Mouse (Mus musculus): Measurements from ENCODE around the gene Havcr2. TPM values are rescaled to one million over a fixed set of nuclear protein-coding genes. Genes with fewer than 3 reads are reported as not detected.
"Not testable (repeated sequence)": the region's sequence is repeated elsewhere in the genome, so short reads cannot be mapped to it uniquely, and the experiment has no call there.

The Havcr2 gene
- polyA plus RNA-seq, 1 experiment = 2.0 TPM

DNA sequence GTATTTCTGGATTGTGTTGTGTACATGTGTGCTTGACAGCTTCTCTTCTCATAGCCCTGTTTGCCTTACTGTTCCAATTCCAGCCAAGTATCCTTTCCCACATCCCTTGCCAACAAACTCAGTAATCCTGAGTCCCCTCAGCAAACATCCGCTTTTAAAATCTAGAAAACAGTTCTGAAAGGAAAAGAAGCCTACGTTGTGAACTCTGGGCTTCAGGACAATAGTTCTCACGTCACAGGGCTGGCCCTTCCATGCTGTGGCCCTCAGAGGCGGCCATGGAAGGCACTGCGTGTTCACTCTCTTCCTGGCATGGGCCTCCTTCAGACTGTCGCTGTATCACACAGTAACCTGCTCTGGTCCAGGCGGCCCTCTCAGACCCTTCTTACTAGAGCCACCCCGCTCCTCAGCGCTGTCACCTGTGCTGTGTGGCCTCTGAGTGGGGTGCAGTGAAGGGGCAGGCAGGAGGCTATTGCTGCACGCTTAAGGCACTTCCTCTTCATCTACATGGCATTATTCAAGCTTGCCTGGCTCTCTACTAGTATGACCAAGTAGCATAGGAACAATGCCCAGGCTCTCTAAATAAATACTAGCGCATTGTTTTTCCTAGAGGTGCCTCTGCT lies 5.2 kb upstream of the Havcr2 start:
- DNase-seq (ENCODE audit: extremely low spot score in 1 of 2, low spot score in 1 of 2) = no peak

DNA sequence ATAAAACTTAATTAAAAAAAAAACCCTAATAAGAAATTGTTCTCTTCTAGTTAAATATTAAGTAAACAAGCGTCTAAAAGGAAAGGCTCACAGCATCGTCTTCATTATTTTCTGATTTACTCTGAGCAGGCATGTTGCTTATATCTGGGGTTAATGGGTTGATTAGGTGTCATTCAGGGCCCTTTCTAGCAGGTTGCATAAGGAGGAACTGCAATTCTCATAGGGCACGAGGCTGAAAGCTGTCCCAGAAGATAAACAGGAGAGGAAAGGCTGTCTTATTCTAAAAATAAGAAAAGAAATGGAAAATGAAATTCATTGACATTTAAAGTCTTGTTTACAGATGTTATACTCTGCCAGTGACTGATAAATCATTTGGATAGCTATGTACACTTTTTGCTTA lies 5.2 kb downstream of the Havcr2 start:
- no peak for DNase-seq (ENCODE audit: extremely low spot score in 1 of 2, low spot score in 1 of 2)

DNA sequence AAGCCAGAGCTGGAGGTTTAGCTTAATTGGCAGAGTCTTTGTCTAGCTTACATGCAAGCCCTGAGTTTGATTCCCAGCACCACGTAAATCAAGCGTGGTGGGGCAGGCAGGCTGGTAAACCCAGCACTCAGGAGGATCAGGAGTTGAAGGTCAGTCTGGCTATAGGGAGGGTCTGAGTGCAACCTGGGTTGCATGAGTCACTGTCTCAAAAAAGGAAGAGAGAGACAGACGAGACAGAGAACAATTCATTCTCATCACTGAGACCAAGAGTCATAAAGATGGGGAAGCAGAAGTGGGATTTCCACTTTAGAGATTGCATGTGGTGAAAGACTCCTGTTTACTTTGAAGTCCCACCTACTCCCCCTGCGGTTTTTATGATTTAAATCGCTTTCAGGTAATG lies 6.6 kb downstream of the Havcr2 start:
- no peak for DNase-seq (ENCODE audit: extremely low spot score in 1 of 2, low spot score in 1 of 2)

DNA sequence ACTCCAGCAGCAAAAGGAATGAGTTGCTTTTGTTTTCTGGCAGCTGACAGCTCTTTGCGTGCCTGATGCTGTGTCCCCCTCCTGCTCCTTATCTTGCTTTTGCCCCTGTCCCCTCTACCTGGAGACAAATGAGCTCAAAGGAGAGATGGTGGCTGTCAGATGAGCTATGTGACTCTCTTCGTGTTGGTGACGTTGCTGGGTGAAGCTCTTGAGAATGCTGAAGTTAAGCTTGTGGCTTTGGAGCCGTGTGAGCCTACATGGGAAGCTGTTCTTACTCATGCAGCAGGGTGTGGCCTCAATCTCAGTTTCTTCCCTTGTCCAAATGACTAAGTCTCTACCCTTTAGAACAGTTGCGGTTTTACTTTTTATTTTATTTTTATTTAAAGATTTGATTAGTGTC lies 7.2 kb downstream of the Havcr2 start:
- no peak for DNase-seq (ENCODE audit: extremely low spot score in 1 of 2, low spot score in 1 of 2)

DNA sequence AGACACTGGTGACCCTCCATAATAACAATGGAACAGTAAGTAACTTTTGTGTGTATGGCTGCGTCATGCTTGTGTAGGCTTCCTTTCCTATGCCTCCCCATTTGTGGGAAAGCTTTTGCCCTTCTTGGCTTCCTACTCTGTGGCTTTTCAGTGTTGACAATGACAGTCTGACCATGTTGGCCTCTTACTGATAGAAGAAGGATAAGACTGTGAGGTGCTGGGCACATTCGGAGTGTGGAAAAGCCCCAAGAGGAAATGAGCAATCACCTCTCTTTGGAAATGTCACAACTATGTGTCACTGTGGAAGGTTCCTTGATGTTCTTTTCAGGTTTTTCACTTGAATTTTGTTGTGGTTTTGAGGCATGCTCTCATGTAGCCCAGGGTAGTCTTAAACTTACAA lies 12.1 kb downstream of the Havcr2 start:
- no peak for DNase-seq (ENCODE audit: extremely low spot score in 1 of 2, low spot score in 1 of 2)

DNA sequence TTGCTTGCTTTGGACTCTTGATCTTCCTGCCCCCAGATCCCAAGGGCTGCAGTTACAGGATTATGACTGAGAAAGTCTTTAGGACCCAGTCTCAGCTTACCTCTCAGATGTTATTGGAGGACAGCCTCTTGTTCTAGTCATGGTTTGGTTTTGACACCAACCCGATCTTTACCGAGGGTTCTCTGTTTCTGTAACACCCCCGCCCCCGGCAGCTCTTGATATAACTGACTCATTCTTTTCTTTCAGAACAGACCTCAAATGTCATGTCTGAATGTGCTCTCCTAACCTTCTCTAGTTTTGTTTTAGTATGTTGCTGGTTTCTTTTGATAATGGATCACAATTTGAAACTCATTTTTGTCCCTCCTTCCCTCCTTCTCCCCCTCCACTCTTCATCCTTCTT lies 19.5 kb downstream of the Havcr2 start:
- DNase-seq (ENCODE audit: extremely low spot score in 1 of 2, low spot score in 1 of 2) = no peak

DNA sequence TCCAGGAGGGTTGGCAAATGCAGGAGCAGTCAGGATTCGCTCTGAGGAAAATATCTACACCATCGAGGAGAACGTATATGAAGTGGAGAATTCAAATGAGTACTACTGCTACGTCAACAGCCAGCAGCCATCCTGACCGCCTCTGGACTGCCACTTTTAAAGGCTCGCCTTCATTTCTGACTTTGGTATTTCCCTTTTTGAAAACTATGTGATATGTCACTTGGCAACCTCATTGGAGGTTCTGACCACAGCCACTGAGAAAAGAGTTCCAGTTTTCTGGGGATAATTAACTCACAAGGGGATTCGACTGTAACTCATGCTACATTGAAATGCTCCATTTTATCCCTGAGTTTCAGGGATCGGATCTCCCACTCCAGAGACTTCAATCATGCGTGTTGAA lies 24.6 kb downstream of the Havcr2 start:
- DNase-seq (ENCODE audit: extremely low spot score in 1 of 2, low spot score in 1 of 2) = no peak

DNA sequence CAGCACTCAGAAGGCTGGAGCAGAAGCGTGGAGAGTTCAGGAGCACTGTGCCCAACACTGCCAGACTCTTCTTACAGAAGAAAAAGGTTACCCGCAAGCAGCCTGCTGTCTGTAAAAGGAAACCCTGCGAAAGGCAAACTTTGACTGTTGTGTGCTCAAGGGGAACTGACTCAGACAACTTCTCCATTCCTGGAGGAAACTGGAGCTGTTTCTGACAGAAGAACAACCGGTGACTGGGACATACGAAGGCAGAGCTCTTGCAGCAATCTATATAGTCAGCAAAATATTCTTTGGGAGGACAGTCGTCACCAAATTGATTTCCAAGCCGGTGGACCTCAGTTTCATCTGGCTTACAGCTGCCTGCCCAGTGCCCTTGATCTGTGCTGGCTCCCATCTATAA lies 25.8 kb downstream of the Havcr2 start:
- DNase-seq (ENCODE audit: extremely low spot score in 1 of 2, low spot score in 1 of 2) = no peak

DNA sequence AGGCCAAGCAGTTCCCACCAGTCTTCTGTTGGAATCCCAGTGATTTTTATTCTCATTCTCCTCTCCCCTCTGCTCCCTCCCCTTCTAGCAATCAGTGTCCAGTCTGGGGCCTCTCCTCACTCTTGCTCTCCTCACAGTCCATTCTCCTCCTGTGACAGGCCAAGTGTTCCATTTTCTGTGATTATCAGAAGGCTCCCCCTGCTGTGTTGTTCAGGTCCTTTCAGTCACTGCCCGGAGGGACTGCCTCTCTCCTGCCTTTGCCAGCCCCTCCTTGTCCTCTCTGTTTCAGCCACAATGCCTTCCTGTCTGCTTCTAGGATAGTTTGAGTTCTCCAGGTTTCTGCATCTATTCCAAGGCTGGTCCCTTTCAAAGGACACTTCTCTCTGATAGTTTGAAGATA lies 33.5 kb downstream of the Havcr2 start:
- DNase-seq (ENCODE audit: extremely low spot score in 1 of 2, low spot score in 1 of 2) = no peak

DNA sequence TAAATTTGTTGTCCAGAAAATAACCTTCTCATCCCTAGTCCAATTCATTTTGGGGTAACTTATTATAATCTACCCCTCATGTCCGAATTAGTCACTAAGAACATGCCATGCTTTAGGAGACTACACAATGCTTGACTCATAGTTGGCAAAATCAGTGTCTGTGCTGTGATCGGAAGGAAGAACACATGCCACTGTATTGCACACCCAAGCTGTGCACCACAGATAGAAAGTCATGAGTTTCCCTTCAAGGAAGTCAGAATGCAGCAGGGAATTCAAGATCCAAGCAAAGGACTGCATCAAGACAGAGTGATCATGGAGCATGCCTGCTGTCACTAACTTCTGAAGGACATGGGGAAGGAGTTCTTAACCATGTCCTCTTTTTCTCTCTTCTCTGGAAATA lies 33.9 kb downstream of the Havcr2 start:
- no peak for DNase-seq (ENCODE audit: extremely low spot score in 1 of 2, low spot score in 1 of 2)

DNA sequence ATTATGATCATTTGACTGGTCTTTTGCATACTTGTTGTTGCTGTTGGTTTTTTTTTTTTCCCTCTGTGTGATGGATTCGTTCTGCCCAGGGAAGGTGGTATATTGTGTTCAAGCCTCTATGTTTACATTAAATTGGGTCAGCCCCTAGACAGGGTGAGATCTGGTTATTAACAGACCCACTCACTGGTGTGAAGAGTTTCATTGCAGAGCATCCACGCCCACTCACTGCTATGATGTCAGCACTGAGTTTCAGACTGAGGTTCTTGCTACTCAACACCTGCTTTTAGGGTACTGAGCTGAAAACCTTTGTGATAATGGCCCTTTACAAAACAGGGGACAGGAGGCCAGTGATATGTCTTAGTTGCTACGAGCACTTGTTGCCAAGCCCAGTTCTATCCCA lies 52.4 kb downstream of the Havcr2 start:
- no peak for DNase-seq (ENCODE audit: extremely low spot score in 1 of 2, low spot score in 1 of 2)

DNA sequence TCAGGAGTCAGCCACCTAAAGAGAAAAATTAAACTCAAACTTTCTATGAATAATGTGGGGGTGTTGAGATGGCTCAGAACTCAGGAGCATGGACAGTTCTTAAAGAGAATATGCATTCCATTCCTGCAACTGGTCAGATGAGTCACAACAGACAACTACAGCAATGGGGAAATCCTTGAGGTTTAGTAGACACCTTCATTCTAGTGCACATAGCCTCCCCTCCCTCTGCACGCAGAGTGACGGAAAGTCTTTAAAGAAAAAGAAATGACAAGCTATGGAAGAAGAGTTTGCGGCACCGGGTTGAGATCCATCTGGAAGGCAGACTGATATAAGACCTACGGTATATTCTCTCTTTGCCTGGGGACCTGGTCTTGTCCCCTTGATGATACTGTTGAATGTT lies 55.2 kb downstream of the Havcr2 start:
- DNase-seq (ENCODE audit: extremely low spot score in 1 of 2, low spot score in 1 of 2) = no peak

DNA sequence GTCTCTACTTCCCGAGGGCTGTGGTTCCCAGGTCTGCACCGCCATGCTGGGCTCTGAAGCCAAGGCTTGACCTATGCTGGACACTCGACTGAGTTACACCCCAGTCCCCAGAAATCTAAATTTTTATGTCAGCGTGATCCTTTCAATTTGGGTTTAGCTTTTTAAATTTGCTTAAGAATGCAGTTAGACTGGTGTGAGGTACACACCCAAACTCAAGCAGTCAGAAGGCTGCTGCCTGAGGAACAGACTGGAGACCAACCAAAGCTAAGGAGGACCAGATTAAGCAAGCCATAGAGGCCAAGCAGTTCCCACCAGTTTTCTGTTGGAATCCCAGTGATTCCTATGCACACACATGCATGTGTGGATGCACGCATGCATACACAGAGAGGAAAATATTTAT lies 66.6 kb downstream of the Havcr2 start:
- DNase-seq (ENCODE audit: extremely low spot score in 1 of 2, low spot score in 1 of 2) = not testable (repeated sequence)

DNA sequence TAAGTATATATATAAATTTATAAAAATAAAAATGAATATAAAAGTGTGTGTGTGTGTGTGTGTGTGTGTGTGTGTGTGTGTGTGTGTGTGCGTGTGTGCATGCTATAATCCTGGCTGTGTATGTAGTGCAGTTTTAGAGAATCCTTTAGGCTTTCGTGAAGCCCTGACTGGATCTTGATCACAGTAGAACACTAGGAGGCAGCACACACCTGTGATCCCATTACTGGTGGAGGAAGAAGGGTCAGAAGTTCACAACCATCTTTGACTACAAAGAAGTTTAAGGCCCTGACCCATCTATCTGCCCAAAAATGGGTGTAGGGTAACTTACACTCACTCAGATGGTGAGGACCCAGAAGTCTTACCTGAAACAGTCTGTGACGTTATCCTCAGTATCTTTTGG lies 68.0 kb downstream of the Havcr2 start:
- DNase-seq (ENCODE audit: extremely low spot score in 1 of 2, low spot score in 1 of 2) = peak in 1 of 2 experiments; percentile 17

DNA sequence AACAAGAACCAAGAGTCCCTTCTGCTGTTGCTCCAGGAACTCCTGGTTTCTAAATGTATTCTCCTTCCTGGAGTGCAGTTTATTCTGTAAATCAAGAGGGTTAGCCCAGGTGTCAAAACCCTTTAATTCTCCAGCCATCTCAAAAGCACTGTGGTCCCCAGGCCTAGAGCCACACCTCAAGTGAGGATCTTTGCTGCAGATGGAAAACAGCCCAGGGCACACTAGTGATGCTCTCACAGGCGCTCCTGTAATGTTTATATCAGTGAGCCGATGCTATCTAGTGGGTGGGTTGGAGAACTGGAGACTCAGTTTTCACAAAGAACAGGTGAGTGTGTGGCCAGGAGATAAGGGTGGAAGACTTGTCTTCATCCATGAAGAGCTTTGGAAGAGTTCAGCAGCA lies 69.2 kb downstream of the Havcr2 start, which contains the start of gene Gm12169:
TSS of gene Gm12169 (plus strand) at position 301 of the 400 bp plus-strand sequence.
- no peak for DNase-seq (ENCODE audit: extremely low spot score in 1 of 2, low spot score in 1 of 2)

DNA sequence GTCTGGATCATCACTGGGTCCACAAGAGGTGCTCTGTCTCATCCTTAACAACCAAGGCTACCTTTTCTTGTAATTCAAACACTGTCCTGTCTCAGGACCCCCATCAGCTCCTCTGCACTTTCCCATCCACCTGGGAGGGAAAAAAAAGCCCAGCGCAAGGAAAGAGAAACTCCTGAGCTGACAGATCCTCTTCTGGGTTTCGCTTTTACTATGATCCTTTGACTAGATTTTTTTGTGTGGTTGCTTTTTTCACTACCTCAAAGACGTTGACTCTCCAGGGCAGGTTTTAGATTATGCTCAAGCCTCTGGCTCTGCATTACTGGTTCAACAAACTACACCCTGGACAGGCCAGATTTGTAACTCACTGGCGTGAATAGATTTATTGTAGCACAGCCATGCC lies 75.4 kb downstream of the Havcr2 start:
- no peak for DNase-seq (ENCODE audit: extremely low spot score in 1 of 2, low spot score in 1 of 2)

Other genes with a start within 250 kb of the Havcr2 start
- gene Fndc9, start 219.4 kb upstream of the Havcr2 start, polyA plus RNA-seq (2012; rRNA removed) = 0.68 and 0.71 TPM in 2 replicates
- gene Cyfip2, start 142.1 kb upstream of the Havcr2 start, polyA plus RNA-seq (2012; rRNA removed) = 211 and 223 TPM in 2 replicates
- gene Itk, start 65.4 kb upstream of the Havcr2 start, polyA plus RNA-seq (2012; rRNA removed) = 0.20 and 0.36 TPM in 2 replicates
- not detected in 2 replicates for gene Fam71b, start 58.4 kb upstream of the Havcr2 start, polyA plus RNA-seq (2012; rRNA removed)
- gene Med7, start 18.0 kb upstream of the Havcr2 start, polyA plus RNA-seq (2012; rRNA removed) = 31.8 and 32.2 TPM in 2 replicates
- gene Gm12169, start 69.3 kb downstream of the Havcr2 start, polyA plus RNA-seq (2012; rRNA removed) = not detected in 2 replicates
- gene BC053393, start 116.6 kb downstream of the Havcr2 start, polyA plus RNA-seq (2012; rRNA removed) = 0.04 TPM in 1 of 2 replicates, not detected in the other
- gene Dppa1, start 174.3 kb downstream of the Havcr2 start, polyA plus RNA-seq (2012; rRNA removed) = not detected in 2 replicates